Mouse (Mus musculus) WW6 (cell line): ENCODE data around the gene Tln1.
A peak's percentile ranks its signal among the peaks of the same experiment; 100 is the strongest.
"Not testable (repeated sequence)": the region's sequence is repeated elsewhere in the genome, so short reads cannot be mapped to it uniquely, and the experiment has no call there.

Source experiments
- DNase-seq: peaks from one replicate; pipeline ENCODE4 v3.0.0-alpha.2; 2013; ENCODE audit warnings: low read depth, low spot score

Gene Tln1

DNA sequence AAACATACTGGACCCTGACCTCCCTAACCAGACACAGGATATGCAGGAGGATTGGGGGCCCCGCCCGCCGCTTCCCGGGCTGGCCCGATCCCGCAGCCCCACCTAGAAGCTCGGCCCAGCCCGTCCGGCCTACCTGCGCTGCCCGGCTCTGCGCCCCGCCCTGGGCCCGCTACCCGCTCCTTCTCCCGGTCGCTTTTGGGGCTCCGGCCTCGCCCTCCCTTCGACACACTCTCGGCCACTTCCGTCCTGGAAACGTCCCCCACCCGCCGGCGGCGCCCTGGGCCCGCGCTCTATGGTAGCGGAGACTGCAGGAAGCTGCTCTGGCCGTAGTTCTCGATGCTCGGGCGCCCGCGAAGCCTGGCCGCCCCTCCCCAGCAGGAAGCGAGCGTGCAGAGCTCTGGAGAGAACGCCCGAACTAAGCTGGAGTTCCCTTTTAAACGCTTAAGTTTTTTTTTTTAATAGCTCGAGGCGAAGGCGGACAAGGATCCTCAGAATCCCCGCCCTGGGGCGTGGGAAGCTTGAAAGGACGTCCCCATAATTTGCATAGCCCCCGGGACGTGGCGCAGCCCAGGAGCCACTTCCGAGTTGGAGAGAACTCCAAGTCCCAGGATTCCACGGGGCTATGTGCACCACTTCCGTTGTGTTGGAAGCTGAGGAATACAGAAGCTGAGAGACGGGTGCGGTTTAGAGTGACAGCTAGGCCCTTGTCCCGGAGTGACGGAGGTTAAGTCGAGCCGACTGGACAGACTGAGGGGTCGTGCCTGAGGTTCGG, at the start of gene Tln1, which contains the start of gene Creb3:
Gene Tln1 (minus strand): TSS at position 695 of the 772 bp plus-strand sequence.
Gene Creb3 (plus strand): TSS at position 336 of the 772 bp plus-strand sequence.
- DNase-seq, result peak; percentile 94

- no peak for DNase-seq
These were observed 42.5 kb upstream of the Tln1 start for GRCm38 (mm10) chr4:43604751-43605685.

DNA sequence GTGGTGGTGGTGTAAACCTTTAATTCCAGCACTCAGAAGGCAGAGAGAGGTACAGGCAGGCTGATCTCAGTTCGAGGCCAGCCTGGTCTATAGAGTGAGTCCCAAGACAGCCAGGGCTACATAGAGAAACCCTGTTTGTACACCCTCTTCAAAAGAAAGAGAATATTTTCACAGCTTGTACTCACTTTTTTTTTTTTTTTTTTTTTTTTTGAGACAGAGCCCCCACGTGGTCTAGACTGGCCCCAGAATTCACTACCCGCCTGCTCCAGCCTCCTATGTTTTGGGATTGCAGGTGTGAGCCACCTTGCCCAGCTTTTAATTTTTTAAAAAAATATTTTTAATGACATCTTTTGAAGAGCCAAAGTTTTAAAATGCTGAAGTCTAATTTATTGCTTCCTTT, 41.6 kb upstream of the Tln1 start:
- DNase-seq, result no peak

GRCm38 (mm10) chr4:43600195-43600934, 37.9 kb upstream of the Tln1 start:
- DNase-seq, result no peak

- DNase-seq, result no peak
These were observed 36.3 kb upstream of the Tln1 start for GRCm38 (mm10) chr4:43598650-43599380.

- no peak for DNase-seq
These were observed 35.7 kb upstream of the Tln1 start for GRCm38 (mm10) chr4:43598200-43598599.

DNA sequence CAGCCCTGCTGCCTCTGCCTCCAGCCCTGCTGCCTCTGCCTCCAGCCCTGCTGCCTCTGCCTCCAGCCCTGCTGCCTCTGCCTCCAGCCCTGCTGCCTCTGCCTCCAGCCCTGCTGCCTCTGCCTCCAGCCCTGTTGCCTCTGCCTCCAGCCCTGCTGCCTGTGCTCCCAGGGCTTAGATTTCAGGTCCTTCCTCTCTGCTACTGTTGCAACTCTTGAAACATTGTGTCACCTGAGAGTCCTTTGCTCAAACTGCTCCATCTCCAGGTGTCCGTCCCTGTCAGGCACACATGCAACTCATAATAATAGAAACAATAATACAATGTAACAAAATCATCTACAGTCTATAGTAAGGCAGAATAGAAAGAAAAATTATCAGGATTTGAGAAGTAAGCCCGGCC, 34.1 kb upstream of the Tln1 start:
- not testable (repeated sequence) for DNase-seq

- no peak for DNase-seq
These were observed 31.0 kb upstream of the Tln1 start for GRCm38 (mm10) chr4:43593453-43593852.

DNA sequence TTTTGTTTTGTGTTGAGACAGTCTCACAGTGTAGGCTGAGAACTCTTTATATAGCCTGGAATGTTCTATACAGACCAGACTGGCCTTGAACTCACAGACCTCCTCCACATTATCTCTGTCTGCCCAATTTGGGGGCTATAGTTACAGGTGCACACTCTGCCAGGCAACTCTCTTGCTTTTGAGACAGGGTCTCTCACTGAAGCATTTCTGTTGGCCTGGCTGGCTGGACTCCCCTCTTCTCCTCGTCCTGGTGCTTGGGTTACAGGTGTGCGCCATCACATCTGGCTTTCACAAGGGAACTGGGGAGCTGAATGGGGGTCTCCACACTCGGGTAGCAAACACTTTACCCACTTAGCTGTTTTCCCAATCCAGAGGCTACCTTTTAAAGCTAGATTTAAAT, 29.5 kb upstream of the Tln1 start:
- no peak for DNase-seq

DNA sequence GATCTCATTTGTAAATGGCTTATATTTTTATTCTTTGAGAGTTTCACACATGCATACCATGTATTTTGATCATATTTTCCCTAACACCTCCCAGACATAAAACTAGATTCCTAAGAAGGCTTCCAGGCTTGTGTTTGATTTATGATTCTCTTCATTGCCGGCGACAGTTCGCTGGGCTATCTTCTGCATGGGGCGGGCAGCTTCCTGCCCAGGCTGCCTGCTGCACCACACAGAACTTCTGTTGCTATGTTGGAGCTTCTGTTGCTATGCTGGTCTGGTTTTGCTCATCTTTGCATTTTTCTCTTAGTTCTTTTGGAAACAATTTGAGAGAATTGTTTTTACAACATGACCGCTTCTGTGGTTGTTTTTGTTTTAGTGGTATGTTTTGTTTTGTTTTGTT, 29.1 kb upstream of the Tln1 start:
- no peak for DNase-seq

- DNase-seq, result no peak
These were observed 25.2 kb upstream of the Tln1 start for GRCm38 (mm10) chr4:43587681-43588080.

- no peak for DNase-seq
These were observed 23.9 kb upstream of the Tln1 start for GRCm38 (mm10) chr4:43586411-43586810.

GRCm38 (mm10) chr4:43585682-43586081, 23.2 kb upstream of the Tln1 start:
- no peak for DNase-seq

DNA sequence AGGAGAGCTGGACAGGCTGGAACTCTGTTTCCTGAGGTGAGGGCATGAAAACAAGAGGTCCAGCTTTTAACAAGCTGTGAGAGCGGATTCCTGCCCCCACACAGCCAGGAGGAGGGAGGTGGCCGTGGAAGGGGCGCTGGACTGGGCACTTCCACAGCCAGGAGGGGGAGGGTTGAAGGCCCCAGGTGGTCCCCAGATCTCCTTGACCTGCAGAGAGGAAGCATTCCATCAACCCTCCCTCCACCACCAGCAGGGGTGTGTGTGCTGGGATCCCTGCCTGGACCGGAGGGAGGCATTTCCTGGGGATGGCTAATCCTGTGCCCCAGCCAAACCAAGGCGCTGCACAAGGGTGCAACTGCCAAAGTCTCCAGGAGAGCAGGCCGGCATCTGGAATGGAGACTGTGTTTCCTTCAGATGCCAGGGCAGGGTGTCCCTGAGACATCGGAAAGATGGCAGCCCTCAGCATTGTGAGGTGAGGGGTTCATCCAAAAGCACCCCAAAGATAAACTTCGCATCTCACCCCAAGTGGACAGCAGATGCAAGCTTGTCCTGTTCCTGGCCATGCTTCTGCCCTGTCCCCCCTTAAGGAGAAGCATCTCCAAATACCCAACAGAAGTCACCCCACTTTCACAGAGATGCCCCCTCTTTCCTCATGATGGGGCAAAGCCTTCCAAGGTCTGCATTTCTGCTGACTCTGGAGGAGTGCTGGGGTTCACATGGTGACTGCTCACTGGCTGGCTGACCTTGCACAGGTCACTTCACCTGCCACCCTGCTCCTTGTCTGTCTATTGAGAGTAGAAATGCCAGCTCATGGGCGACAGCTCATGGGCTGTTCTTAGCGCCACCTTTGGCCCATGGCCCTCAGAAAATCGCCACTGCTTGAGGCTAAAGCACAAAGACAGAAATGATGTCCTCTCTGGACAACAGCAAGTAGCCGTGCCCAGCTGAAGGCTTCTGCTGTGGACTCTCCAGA, 22.2 kb upstream of the Tln1 start, which contains the start of gene Msmp:
Gene Msmp (minus strand): TSS at position 51 of the 973 bp plus-strand sequence.
- DNase-seq, result no peak

DNA sequence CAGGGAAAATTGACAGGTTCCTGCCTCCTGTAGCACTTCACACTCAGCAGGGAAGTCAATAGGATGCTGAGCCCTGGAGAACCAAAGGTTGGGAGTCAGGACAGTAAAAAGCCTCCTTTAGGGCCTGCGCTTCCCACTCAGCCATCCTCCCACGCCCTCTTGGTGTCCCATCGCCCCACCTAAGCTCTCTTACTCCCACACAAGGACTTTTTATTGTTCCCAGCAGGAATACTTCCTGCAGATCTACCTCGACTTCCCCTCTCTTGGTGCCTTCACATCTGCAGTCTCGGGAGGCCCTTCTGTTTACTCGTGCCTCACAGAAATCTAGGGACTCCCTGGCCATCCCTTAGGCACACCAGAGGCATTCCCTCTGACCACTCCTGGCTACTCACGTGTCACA, 20.9 kb upstream of the Tln1 start:
- no peak for DNase-seq

- DNase-seq, result no peak
These were observed 19.8 kb upstream of the Tln1 start for GRCm38 (mm10) chr4:43582241-43582640.

DNA sequence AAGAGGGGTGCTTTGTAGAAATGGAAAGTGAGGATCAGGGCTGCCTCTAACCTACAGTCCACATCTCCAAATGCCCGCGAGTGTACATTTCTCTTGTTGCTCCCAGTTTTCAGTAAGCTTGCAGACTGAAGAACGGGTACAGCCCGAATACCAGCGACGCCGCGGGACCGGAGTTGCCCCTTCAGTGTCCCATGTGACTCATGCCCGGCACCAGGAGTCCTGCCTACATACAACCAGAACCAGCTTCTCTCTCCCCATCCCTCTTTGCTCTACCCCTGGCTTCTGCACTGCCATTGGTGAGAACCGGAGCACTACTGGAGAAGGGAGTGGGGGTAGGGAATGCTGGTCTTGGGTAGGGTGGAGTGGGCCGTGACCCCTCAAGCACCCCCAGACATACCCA, 18.9 kb upstream of the Tln1 start:
- DNase-seq, result no peak

DNA sequence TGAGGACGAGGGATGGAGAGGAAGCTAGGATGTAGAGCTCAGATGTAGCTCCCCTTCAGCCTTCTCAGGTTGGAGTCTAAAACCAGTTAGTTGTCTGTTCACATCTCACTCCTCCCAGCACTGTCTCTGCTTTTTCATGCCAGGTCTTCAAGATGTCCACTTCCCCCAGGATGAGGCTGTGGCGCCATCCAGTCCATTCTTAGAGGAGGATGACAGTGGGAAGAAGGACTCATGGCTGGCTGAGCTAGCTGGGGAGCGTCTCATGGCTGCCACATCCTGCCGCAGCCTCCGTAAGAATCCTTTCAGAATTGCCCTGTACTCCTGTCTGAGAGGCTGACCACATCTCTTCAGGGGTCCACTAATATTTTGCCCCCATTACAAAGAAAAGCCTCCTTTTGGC, 18.2 kb upstream of the Tln1 start:
- no peak for DNase-seq

DNA sequence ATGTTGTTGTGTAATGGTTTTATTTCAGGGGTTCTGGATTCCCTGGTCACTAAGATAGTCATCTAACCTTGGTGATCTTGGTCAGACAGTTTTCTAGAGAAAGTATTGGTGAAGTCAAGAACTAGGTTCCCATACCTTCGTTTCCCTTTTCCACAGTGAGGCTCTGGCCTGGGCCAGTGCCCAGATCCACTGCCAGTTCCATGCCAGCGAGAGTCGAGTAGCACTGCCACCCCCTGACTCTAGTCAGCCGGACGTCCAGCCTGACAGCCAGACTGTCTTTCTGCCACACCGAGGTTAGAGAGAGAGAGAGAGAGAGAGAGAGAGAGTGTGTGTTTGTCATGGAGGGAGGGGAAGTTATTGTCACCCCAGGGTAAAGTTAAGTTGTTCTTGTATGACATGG, 17.2 kb upstream of the Tln1 start:
- DNase-seq, result no peak

- DNase-seq, result no peak
These were observed 16.8 kb upstream of the Tln1 start for GRCm38 (mm10) chr4:43579256-43579655.
